Mouse (Mus musculus): ENCODE results near the gene Gpr107.

- TF ChIP-seq CTCF (IDR thresholded peaks at IDR 0.05; ENCODE audit: control insufficient read depth, insufficient read depth, insufficient replicate concordance, low read depth, low read length) (no peak), POLR2A (IDR thresholded peaks at IDR 0.05; ENCODE audit: control insufficient read depth, low read depth, low read length) (no peak)
Observed at GRCm38 (mm10) chr2:31211204-31211603, 59.1 kb downstream of the Gpr107 start.
